Mouse (Mus musculus) liver, embryonic 13.5 days (tissue): ENCODE results near the gene Nfkbib. TPM values are rescaled to one million over a fixed set of nuclear protein-coding genes. Genes with fewer than 3 reads are reported as not detected.
A peak's percentile ranks its signal among the peaks of the same experiment; 100 is the strongest.

Experiments used
- ATAC-seq: fragments of 200-750 bp; cut with Nextera tagmentation; 2 replicates; pipeline ENCODE4 v1.8.0; 2017; ENCODE audit warnings: low read depth, mild to moderate bottlenecking, moderate number of reproducible peaks, moderate library complexity
- DNase-seq: peaks from one replicate; pipeline ENCODE4 v3.0.0; 2022
- H3K27ac ChIP-seq: fragments of 300-500 bp; sonication (generic); 2 replicates; pipeline ENCODE4 v1.5.1; 2015; ENCODE audit warnings: moderate library complexity, mild to moderate bottlenecking, inconsistent platforms
- H3K27me3 ChIP-seq: fragments of 300-500 bp; sonication (generic); 2 replicates; pipeline ENCODE4 v1.6.1; 2015; ENCODE audit warnings: mild to moderate bottlenecking, inconsistent platforms
- H3K36me3 ChIP-seq: fragments of 300-500 bp; sonication (generic); 2 replicates; pipeline ENCODE4 v1.6.1; 2015; ENCODE audit warnings: mild to moderate bottlenecking, inconsistent platforms
- H3K4me1 ChIP-seq: fragments of 300-500 bp; sonication (generic); replicated peaks from 2 replicates; pipeline ENCODE4 v1.6.1; 2015; ENCODE audit warnings: inconsistent platforms
- H3K4me2 ChIP-seq: fragments of 300-500 bp; sonication (generic); 2 replicates; pipeline ENCODE4 v1.6.1; 2015; ENCODE audit warnings: inconsistent platforms, mild to moderate bottlenecking, moderate library complexity
- H3K4me3 ChIP-seq: fragments of 300-500 bp; sonication (generic); replicated peaks from 2 replicates; pipeline ENCODE4 v1.5.1; 2015; ENCODE audit warnings: mild to moderate bottlenecking, inconsistent platforms
- H3K9ac ChIP-seq: fragments of 300-500 bp; sonication (generic); 2 replicates; pipeline ENCODE4 v1.6.1; 2015; ENCODE audit warnings: mild to moderate bottlenecking, inconsistent platforms
- H3K9me3 ChIP-seq: fragments of 300-500 bp; sonication (generic); replicated peaks from 2 replicates; pipeline ENCODE4 v1.6.1; 2016; ENCODE audit warnings: inconsistent platforms
- WGBS: fragments of 180-500 bp; shearing (Covaris S2); methylation state at CpG from one replicate; pipeline ENCODE4 v1.1.7; 2015; ENCODE audit not compliant: insufficient replicate concordance; 5-methylcytosine and 5-hydroxymethylcytosine counted together
- polyA plus RNA-seq: library from polyadenylated mRNA; unstranded; fragments of >200 nt; fragmentation: Nextera tagmentation; extraction: Ambion mirVana; gene quantifications from 2 replicates; pipeline ENCODE4 v1.2.1, GENCODE M21; 2015

Nfkbib gene
- polyA plus RNA-seq, 1 experiment from 2014 or later: 37.1 TPM

- DNase-seq: peak; percentile 53
- peak overlapping the region; percentile 95 for H3K4me2 ChIP-seq
- H3K27me3 ChIP-seq: no peaks in the 10 kb centered on the region
- H3K27ac ChIP-seq: peak overlapping the region; percentile 99
- H3K9ac ChIP-seq: peak overlapping the region; percentile 93
- WGBS: under 1% methylated on average over 35 of the region's 35 CpGs
- ATAC-seq: peak; percentile 33
- no peaks in the 10 kb centered on the region for H3K9me3 ChIP-seq
- peak overlapping the region; percentile 84 for H3K4me3 ChIP-seq
- H3K4me1 ChIP-seq: peaks cover 49% of the 10 kb centered on the region
- peaks cover 30% of the 10 kb centered on the region for H3K36me3 ChIP-seq
These were observed 42.2 kb upstream of the Nfkbib start for GRCm38 (mm10) chr7:28809401-28810089.

GRCm38 (mm10) chr7:28808957-28809393, 41.7 kb upstream of the Nfkbib start:
- peak overlapping the region; percentile 93 for H3K9ac ChIP-seq

GRCm38 (mm10) chr7:28808221-28808941, 41.1 kb upstream of the Nfkbib start, which contains the start of gene Hnrnpl:
TSS of gene Hnrnpl (plus strand) at chr7:28808541.
- H3K27me3 ChIP-seq: no peaks in the 10 kb centered on the region
- peak; percentile 36 for DNase-seq
- H3K27ac ChIP-seq: peak within 1 kb of the TSS; percentile 99
- peak within 1 kb of the TSS; percentile 84 for H3K4me3 ChIP-seq
- WGBS: 2% methylated on average over 35 of the region's 35 CpGs
- peak within 1 kb of the TSS; percentile 95 for H3K4me2 ChIP-seq
- no peaks in the 10 kb centered on the region for H3K9me3 ChIP-seq
- peak; percentile 0; the same call in 1 of the 2 replicates for ATAC-seq
- H3K4me1 ChIP-seq: peaks cover 47% of the 10 kb centered on the region
- H3K9ac ChIP-seq: peak within 1 kb of the TSS; percentile 93
- peaks cover 18% of the 10 kb centered on the region for H3K36me3 ChIP-seq

More at GRCm38 (mm10) chr7:28808957-28809393, 41.7 kb upstream of the Nfkbib start:
- 0% methylated on average over 32 of the region's 32 CpGs for WGBS
- Histone ChIP-seq H3K27me3 (no peaks in the 10 kb centered on the region), H3K36me3 (peaks cover 24% of the 10 kb centered on the region), H3K4me1 (peaks cover 47% of the 10 kb centered on the region), H3K4me3 (peak overlapping the region; percentile 84), H3K9me3 (no peaks in the 10 kb centered on the region), H3K4me2 (peak overlapping the region; percentile 95), H3K27ac (peak overlapping the region; percentile 99)
- DNase-seq (peak; percentile 89), ATAC-seq (peak; percentile 60)

GRCm38 (mm10) chr7:28807641-28808220, 40.4 kb upstream of the Nfkbib start:
- no peaks in the 10 kb centered on the region for H3K27me3 ChIP-seq
- H3K27ac ChIP-seq: peak overlapping the region; percentile 99
- no peaks in the 10 kb centered on the region for H3K9me3 ChIP-seq
- ATAC-seq (no peak), DNase-seq (no peak)
- peak overlapping the region; percentile 95 for H3K4me2 ChIP-seq
- peaks cover 11% of the 10 kb centered on the region for H3K36me3 ChIP-seq
- H3K9ac ChIP-seq: peak overlapping the region; percentile 93
- WGBS: 62% methylated on average over 6 of the region's 8 CpGs
- peak overlapping the region; percentile 84 for H3K4me3 ChIP-seq
- H3K4me1 ChIP-seq: peaks cover 47% of the 10 kb centered on the region

- DNase-seq: no peak
- Histone ChIP-seq H3K27me3 (no peaks in the 10 kb centered on the region), H3K4me2 (no peak overlapping the region), H3K4me1 (peaks cover 47% of the 10 kb centered on the region), H3K9me3 (no peaks in the 10 kb centered on the region), H3K4me3 (no peak overlapping the region), H3K9ac (no peak overlapping the region), H3K36me3 (peaks cover 3% of the 10 kb centered on the region; the same call in 1 of the 2 replicates), H3K27ac (no peak overlapping the region; the same call in 1 of the 2 replicates)
- ATAC-seq: no peak
- 50% methylated on average over 4 of the region's 4 CpGs for WGBS
These were observed 39.6 kb upstream of the Nfkbib start for GRCm38 (mm10) chr7:28806869-28807268.

GRCm38 (mm10) chr7:28803756-28804155, 36.4 kb upstream of the Nfkbib start:
- Histone ChIP-seq H3K4me3 (no peak overlapping the region), H3K4me1 (peaks cover 54% of the 10 kb centered on the region)
- DNase-seq: no peak

GRCm38 (mm10) chr7:28802846-28803588, 35.7 kb upstream of the Nfkbib start:
- H3K27ac ChIP-seq: peak overlapping the region; percentile 87
- H3K9ac ChIP-seq: peak overlapping the region; percentile 46; the same call in 1 of the 2 replicates
- no peaks in the 10 kb centered on the region for H3K27me3 ChIP-seq
- 14% methylated on average over 10 of the region's 10 CpGs for WGBS
- H3K36me3 ChIP-seq: 0 out of 2 replicates have a peak, but pooled peaks cover 5% of the 10 kb centered on the region
- no peak for DNase-seq
- no peaks in the 10 kb centered on the region for H3K9me3 ChIP-seq
- H3K4me1 ChIP-seq: peaks cover 49% of the 10 kb centered on the region
- no peak overlapping the region for H3K4me3 ChIP-seq
- H3K4me2 ChIP-seq: peak overlapping the region; percentile 29
- peak; percentile 65 for ATAC-seq

More at GRCm38 (mm10) chr7:28803756-28804155, 36.4 kb upstream of the Nfkbib start:
- peak overlapping the region; percentile 29; the same call in 1 of the 2 replicates for H3K4me2 ChIP-seq
- ATAC-seq: no peak
- no peaks in the 10 kb centered on the region for H3K27me3 ChIP-seq
- H3K9me3 ChIP-seq: no peaks in the 10 kb centered on the region
- H3K36me3 ChIP-seq: no peaks in the 10 kb centered on the region
- no peak overlapping the region for H3K9ac ChIP-seq
- 34% methylated on average over 4 of the region's 4 CpGs for WGBS
- peak overlapping the region; percentile 87 for H3K27ac ChIP-seq

- no peaks in the 10 kb centered on the region for H3K9me3 ChIP-seq
- WGBS: 50% methylated on average over 10 of the region's 10 CpGs
- no peak overlapping the region for H3K4me3 ChIP-seq
- H3K27me3 ChIP-seq: no peaks in the 10 kb centered on the region
- ATAC-seq (no peak), DNase-seq (no peak)
- peaks cover 49% of the 10 kb centered on the region for H3K4me1 ChIP-seq
- H3K27ac ChIP-seq: peak overlapping the region; percentile 87
- H3K36me3 ChIP-seq: 0 out of 2 replicates have a peak, but pooled peaks cover 5% of the 10 kb centered on the region
- H3K4me2 ChIP-seq: no peak overlapping the region
- H3K9ac ChIP-seq: peak overlapping the region; percentile 46; the same call in 1 of the 2 replicates
These were observed 34.8 kb upstream of the Nfkbib start for GRCm38 (mm10) chr7:28801901-28802670.

- H3K9me3 ChIP-seq: no peaks in the 10 kb centered on the region
- WGBS: 77% methylated on average over 3 of the region's 3 CpGs
- no peaks in the 10 kb centered on the region for H3K27me3 ChIP-seq
- H3K9ac ChIP-seq: no peak overlapping the region
- DNase-seq (no peak), ATAC-seq (no peak)
- peaks cover 51% of the 10 kb centered on the region for H3K4me1 ChIP-seq
- H3K4me2 ChIP-seq: no peak overlapping the region
- 0 out of 2 replicates have a peak, but pooled peaks cover 5% of the 10 kb centered on the region for H3K36me3 ChIP-seq
- H3K4me3 ChIP-seq: no peak overlapping the region
- H3K27ac ChIP-seq: no peak overlapping the region; the same call in 1 of the 2 replicates
These were observed 34.1 kb upstream of the Nfkbib start for GRCm38 (mm10) chr7:28801451-28801850.

GRCm38 (mm10) chr7:28799994-28800393, 32.7 kb upstream of the Nfkbib start:
- H3K4me3 ChIP-seq: no peak overlapping the region
- no peaks in the 10 kb centered on the region for H3K27me3 ChIP-seq
- no peak overlapping the region for H3K9ac ChIP-seq
- no peak overlapping the region for H3K4me2 ChIP-seq
- DNase-seq: no peak
- 0 out of 2 replicates have a peak, but pooled peaks cover 5% of the 10 kb centered on the region for H3K36me3 ChIP-seq
- H3K9me3 ChIP-seq: no peaks in the 10 kb centered on the region
- H3K4me1 ChIP-seq: peaks cover 63% of the 10 kb centered on the region
- no peak overlapping the region for H3K27ac ChIP-seq
- 84% methylated on average over 9 of the region's 9 CpGs for WGBS
- ATAC-seq: no peak
